Mouse (Mus musculus): ENCODE results near the gene Kif16b.

The Kif16b gene

DNA sequence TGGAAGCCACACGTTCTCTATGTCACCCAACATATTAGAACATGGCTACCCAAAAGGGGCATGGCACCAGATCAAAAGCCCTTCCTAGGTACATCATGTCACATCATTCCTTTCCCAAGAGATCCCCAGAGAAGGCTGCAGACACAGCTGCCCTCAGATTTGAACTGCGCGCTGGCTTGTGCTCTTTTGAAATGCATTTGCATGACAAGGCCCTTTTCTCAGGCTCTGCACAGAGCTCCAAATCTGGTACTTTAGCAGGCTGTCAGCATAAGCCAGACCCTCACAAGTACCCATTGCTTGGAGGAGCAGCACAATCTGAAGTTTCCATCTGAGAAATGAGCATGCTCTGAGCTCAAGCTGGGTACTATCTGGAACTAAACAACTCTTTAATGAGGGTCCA, 165.6 kb downstream of the Kif16b start:
- DNase-seq (ENCODE audit: low spot score in 2 of 2): no peak

DNA sequence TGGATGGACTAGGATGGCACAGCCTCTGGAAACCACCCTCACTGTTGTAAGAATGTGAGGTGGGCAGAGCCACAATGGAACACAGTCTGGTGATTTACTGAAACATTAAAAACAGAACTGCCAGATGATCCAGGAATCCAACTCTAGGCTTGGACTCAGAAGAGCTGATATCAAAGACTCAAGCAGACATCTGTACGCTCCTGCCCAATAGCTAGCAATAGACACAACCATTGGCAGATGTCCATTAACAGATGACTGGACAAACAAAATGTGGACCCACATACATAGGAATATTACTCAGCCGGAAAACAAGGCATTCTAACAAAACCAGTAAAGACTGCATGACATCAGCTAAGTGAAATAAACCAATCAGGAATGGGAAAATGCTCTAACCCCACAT, 167.3 kb downstream of the Kif16b start:
- DNase-seq (ENCODE audit: low spot score in 2 of 2): no peak

DNA sequence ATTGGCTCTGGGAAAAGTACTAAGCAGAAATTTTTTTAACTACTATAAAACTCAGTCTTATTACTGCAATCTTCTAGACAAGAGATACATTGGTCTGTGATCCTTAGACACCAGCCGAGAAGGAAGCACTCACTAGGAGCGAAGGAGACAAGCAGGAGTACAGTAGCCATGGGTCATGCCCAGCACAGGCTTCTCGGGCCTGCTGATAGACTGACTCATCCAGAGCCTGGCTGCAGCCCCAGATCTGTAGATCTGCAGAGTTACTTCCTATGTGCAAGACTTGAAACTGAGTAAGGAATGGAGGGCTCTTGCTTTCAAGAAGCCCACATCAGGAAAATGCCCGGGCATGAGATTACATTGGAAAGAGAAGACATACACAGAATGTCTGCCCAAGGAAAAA, 169.0 kb downstream of the Kif16b start:
- no peak for DNase-seq (ENCODE audit: low spot score in 2 of 2)

DNA sequence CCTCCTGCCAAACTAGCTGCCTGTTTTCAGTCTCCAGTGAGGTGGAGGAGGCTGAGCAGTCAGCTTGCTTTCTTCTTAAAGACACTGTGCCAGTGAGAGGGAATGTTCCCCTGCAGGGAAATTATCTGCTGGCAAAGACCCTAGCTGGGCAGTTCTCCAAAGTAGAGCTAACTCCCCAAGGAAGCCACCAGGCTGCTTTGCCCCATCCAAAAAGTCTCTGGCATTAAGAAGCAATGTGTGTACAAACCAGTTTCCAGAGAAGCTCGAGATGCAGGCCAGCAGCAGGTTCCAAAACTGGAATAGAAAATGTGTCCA, 169.6 kb downstream of the Kif16b start:
- DNase-seq (ENCODE audit: low spot score in 2 of 2): no peak

DNA sequence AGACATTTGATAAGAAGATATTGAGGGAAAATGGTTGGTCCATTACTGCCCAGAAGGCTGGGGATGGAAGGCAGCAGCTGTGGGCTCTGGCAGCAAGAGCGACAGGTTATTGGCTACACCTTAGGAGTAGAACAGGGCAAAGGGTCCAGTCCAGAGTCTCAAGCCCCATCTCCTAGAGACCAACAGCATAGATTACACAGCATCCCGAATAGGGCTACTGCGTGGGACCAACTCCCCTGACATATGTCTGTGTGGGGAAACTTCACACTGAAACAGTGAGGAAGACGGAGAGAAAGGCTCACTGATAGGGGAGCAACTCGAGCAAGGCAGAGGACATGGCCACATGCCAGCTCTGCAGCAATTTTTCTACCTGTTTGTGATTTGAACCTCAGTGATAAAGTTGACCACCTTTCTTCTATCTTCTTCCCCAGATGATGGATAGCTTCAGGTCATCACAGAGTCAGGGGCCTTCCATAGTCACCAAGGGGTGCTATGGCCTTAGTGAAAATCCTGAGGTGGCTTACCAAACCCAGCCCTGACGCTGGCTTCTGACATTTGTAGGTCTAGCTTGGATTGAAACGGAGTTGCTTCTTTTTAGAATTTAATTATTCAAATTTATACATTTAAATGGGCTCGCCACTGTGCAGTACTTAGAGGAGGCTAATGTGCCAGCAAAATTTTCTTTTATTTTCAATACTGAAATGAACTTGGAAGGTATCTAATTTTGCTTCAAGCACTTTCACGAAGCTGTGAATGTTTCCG, 170.1 kb downstream of the Kif16b start:
- no peak for DNase-seq (ENCODE audit: low spot score in 2 of 2)

DNA sequence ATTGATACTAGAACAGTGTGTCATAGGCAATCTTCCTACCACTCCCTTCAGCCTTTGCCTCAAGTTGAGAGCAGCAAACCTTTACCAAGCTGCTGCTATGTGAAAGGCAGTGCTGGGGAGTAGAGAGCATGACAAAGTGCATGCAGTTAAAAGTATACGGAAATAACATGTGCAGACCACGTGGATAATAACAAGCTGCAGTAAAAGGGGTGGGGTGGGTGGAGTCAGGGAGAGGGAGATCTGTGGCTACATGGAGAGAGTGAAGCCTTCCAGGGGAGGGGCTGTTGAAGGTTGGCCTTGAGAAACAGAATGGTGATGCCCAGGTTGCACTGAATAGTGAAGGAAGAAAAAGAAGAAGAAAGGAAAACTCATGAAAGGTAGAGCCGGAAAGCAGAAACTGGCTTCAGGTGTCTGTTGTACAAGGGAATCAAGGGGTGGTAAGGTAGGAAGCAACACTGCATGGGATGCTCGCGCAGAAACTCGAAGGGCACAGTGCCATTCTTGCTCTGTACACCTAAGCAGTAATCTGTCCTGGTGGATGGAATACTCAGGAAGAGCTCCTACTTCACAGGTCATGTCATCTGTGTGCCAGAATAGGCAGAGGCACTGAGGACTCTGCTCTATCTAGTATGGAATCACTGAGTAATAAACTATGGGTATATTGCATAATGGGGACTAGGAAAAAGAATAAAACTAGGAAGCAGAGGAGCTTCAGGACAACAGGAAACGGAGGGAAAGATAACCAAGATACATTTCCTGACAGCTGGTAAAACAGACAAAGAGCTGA, 176.9 kb downstream of the Kif16b start:
- DNase-seq (ENCODE audit: low spot score in 2 of 2): no peak

DNA sequence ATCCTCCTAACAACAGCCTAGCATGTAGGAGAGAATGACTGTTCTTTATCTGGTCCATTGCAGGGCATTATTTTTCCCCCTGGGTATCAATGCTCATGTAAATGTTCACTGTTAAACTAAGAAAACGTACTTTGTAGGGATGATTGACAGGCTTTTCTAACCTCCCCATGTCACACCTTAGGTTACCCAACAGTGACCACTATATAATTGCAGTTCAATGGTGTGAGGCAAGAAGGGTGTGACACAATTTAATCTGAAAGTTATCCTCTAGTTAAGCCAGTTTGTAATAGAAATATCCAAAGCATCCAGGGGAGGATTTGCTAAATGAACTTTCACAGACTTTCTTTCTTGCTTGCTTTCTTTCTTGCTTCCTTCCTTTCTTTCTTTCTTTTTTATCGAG, 181.2 kb downstream of the Kif16b start:
- no peak for DNase-seq (ENCODE audit: low spot score in 2 of 2)

DNA sequence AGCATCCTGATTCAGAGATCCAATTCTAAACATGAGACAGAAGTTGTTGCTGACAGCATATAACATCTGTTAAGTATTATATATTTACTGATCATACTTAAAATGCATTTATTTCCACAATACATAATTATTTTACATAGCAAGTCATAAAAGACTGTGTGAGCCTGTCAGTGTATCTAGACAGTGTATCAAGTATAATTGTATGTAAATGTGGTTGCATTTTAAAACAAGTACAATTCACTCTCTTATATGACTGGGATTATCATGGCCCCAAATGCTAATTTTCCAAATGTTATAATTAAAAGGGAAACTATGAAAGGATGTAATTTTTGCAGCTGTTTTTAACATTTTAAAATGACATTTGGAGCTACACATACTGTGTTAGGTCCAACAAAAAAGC, 182.3 kb downstream of the Kif16b start:
- DNase-seq (ENCODE audit: low spot score in 2 of 2): no peak

DNA sequence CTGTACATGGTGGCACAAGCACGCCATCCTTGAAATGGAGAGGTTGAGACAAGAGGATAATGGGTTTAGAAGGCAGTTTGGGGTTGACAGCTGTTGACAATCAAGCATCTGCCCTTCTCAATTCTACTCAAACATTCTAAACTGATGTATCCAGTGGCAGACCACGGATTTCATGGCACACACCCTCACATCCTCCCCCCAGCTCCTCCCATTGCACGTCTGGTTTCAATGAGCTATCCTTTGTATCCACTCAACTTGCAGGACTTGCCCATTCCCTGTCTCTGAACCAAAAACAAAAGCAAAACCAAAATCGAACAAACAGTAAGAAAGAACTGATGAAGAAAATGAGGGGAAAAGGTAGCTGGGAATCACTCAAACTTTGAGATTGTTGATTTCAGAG, 183.7 kb downstream of the Kif16b start:
- no peak for DNase-seq (ENCODE audit: low spot score in 2 of 2)

DNA sequence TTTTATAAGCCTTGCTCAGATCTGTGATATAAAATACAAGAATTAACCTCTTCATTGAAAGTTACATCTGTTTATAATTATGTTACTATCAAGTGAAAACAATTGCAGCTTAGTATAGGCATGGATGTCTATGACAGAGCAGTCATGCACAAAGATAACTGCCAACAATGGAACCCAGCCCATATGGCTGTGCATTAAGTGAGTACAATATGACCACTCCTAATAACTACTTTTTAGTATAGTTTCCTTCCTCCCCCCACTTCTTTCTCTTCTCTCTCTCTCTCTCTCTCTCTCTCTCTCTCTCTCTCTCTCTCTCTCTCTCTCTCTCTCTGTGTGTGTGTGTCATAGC, 185.4 kb downstream of the Kif16b start:
- no peak for DNase-seq (ENCODE audit: low spot score in 2 of 2)

DNA sequence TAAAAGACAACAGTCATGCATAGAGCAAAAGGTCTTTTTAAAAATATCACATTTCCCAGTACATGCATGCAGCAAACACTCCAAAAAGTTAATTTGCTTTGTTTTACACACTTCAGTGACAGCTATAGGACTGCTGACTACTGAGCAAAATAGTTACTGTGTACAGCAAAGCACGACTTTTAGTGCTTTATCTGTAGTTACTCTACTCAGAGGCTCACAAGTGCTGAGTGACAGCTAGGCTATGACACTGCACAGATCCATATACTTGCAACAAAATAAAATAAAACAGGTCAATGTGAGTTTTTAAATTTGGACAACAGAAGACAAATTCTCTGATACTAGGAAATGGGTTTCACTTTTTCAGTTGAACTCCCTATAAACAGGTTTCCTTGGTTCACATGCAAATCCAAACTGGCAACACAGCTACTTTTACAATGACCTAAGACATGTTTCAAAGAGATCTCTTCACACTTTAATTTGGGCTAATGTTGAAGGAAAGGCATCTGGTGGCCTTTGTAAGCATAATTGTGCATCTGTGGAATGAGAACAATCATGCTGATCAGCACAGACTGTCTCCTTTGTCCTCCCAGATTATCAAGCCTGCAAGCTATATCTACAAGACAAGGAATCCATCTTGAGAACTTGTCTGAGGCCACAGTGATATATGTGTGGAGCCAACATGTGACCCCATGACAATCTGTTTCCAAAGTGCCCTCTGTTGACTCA, 186.0 kb downstream of the Kif16b start:
- no peak for DNase-seq (ENCODE audit: low spot score in 2 of 2)

DNA sequence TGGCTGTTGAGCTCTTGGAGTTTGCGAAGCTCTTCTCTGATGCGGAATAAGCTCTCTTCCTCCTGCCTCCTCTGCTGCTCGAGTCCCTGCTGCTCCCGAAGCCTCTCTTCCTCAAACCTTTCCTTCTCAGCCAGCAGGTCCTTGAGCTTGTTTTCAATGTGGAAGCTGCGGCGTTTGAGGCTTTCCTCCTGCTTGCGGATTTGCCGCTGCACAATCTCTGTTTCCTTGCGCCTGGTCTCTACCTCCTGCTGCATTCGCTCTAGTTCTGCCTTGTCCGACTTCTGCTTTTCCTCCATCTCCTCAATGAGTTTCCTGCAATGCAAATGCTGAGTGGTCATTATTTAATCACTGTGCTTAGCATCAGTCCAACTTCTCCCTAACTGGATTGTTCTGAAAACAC, 188.6 kb downstream of the Kif16b start:
- no peak for DNase-seq (ENCODE audit: low spot score in 2 of 2)

DNA sequence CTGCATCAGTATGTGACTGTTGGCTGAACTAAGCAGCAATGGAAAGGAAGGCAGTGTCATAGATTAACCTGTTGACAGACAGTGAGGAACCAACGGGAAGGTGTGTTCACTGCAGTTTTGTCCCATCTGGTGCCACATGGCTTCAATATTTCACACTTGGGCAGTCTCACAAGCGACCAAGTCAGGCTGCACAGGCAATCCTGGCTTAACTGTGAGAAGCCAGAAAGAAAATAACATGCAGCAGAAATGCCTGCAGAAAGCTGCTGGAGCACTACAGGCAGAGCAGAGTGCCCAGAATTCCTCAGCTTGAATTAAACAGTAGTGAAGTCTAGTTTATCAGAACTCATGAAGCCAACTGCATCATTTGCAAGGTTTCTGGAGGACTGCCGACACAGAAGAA, 192.0 kb downstream of the Kif16b start:
- no peak for DNase-seq (ENCODE audit: low spot score in 2 of 2)

DNA sequence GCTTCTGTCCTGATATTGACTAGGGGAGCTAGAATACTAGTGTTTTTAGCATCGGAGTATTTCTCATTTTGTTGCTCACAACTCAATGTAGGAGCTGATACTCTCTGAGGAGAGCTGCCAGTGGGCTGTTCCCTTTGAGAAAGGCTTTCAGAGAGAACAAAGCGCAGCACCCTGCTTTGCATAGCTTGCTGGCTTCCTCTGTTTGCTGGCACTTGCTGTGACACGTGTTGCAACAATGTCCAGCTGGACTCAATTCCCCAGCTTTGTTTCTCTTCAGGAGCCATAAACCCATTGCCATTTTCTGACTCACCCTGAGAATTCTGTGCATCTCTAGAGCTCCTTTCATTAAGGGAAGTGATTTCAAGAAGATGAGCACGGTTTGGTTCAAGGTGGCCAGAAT, 200.6 kb downstream of the Kif16b start:
- DNase-seq (ENCODE audit: low spot score in 2 of 2): no peak

DNA sequence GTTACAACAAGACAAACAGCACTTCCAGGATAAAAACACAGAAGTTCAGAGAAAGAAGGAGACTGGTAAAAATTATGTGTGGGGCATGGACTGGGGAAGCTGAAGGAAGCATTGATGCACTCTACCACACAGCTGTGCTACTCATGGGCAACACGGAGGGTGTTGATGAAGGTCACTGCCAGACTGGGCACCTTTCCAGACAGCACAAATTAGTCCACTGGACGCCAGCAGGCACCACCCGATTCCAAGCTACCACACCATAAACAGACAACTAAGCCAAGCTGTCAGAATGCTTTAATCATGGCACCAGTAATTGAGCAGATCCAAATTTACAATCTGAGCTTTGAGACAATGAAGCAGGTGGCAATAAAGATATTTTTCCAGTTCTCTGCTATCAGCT, 202.7 kb downstream of the Kif16b start:
- DNase-seq (ENCODE audit: low spot score in 2 of 2): no peak

DNA sequence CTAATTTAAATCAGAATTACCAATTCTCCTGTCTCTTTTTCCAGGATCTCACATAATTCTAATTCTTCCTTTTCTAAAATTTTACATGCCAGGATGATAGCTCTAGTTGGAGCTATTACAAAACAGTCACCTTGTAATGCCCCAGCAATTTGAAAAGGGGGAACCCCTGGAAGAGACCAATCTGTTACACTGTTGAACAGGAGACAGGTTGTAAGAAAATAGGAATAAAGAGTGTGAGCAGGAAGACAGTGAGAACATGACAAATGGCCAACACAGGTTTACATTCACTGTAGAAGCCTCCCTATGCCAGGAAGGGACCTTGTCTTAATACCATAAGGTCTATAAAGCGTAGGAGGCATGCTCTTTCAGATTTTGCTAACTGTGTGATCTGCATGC, 206.4 kb downstream of the Kif16b start:
- DNase-seq (ENCODE audit: low spot score in 2 of 2): no peak

DNA sequence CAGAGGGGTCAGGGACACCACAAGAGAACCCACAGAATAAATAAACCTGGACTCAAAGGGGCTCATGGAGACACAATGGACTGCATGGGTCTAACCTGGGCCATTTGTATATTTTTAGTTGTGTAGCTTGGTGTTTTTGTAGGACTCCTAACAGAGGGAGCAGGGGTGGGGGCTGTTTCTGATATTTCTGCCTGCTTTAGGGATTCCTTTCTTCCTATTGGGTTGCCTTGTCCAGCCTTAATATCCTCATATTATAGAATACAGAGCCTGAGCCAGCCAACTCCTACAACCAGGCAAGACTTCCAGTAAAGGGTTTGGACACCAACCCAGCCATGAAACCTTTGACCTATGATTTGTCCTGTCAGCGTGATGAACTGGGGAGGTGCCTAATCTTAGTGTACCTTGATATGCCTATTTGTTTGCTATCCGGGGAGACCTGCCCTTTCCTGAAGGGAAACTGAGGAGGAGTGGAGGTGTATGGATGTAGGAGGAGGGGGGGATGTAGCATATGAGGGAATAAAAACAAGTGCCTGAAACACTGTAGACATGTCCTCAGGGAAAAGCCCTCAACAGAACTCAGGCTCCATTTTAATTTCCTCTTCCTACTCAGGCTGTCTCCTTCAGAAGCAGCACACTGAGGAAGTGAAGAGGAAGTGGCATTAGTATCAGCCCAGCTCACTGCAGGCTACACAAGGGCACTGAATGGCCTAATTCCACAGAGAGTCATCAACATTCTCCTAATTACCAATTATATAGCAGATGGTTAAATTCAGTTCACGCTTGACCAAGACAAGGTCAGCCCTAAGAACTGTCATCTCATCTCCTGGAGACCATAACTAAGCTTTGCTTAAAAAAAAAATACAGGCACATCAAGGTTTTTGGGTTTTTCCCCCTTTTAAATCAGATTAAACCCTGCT, 207.1 kb downstream of the Kif16b start:
- DNase-seq (ENCODE audit: low spot score in 2 of 2): no peak

DNA sequence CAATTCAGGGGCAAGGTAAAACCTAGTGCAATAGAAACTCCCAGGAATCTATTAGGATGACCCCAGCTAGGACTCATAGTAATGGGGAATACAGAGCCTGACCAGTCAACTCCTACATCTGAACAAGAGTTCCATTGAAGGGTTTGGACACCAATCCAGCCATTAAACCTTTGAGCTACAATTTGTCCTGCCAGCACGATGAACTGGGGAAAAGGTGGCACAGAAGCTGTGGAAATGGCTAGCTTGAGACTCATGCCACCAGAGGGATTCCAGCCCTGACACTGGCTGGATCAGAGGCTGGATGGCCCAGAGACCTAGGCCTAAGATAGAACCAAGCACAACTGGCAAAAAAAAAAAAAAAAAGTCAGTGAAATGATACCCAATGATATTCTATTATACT, 207.9 kb downstream of the Kif16b start:
- no peak for DNase-seq (ENCODE audit: low spot score in 2 of 2)

DNA sequence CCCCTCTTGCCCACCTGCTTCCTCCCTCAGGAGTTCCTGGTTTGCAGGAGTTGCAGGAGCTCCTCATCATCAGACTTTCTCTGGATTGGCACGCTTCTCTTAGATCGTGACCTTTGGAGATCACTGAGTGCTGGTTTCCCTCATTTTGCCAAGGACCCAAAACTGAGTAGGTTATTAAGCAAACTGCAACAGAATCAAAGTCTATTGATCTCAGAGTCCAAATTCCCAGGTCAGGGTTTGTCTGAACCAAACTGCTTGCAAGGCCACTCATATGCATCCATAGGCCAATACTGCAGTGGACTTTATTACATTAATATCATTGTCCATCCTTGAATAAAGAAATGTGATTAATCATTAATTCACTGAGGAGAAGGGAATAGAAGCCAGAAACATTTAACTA, 211.8 kb downstream of the Kif16b start:
- DNase-seq (ENCODE audit: low spot score in 2 of 2): no peak

DNA sequence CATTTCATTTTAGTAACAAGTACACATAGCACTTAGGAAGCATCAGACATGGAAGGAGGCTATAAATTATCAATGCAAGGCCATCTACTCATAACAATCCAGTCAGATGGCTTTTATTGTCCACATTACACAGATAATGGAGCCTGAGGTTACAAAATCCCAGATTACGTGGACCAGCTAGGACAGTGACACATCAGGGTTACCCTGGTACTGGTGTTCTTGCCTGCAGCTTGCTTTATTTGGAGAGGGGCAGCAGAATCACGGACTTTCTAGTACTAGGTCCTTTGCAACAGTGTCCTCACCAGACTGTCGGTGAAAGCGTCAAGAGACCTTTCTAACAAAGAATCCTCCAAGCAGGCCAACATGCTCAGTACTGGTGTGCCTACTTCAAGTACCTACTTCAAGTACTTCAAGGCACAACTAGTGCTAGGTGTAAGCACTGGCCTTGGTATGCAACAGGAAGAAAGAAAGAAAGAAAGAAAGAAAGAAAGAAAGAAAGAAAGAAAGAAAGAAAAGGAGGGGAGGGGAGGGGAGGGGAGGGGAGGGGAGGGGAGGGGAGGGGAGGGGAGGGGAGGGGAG, 213.3 kb downstream of the Kif16b start:
- no peak for DNase-seq (ENCODE audit: low spot score in 2 of 2)

DNA sequence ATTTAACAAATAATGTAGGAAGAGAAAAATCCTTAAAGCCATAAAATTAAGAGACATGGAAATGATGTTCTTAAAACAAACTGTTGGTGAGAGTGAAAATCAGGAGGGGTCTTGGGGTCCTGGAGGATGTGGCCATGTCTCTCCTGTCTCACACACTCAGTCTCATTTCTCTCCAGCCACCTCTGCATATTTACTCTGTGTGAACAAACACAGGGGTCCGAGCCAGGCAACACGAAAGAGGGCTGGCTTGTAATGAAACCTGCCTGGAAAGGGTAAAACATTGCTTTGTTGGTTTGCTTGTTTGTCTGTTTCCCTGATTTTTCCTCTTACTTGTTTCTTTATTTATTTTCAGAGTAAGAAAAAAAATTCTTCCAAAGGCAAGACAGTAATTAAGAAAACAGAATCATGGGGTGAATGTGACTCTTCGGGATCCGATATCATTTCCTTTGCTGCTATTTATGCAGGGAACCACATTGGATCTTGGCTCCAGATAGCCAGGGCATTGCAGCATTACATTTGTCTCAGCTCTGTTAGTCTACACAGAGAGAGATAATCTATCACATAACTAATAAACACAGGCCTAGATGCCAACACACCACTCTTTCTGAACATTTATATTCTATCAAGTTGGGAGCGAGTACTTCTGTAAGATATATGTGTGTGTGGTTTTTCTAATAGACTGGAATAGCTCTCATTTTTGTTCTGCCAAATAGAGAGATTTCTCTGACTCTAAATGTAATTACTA, 218.2 kb downstream of the Kif16b start:
- no peak for DNase-seq (ENCODE audit: low spot score in 2 of 2)

All from thymus, postnatal 10 days (tissue).